Mouse (Mus musculus) stomach, postnatal 0 days (tissue): Measurements from ENCODE around the gene Lrch3.

Experiments
- CTCF ChIP-seq: IDR thresholded peaks from 2 replicates; pipeline ENCODE4 v1.5.1; 2016; ENCODE audit warnings: antibody characterized with exemption, low read depth, mild to moderate bottlenecking, moderate library complexity
- EP300 ChIP-seq: optimal IDR thresholded peaks from 2 replicates; pipeline ENCODE3; 2016; ENCODE audit warnings: antibody characterized with exemption

DNA sequence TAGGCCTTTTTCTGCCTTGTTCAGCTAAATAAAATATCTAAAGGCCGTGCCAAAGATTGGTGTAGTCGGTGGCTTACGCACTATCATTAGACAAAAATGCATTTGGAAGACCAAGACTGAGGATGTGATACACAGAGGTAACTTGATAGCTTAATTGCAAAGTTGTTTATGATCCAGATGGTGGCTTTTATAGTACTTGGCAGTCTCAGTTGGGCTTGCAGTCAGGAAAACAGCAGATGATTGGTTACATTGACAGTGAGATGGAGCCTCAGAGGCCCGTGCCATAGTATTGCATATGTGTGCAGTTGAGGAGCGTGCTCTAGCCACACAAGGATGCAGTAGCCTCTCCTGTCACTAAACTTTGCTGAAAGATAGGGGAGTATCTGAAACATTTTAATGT lies 28.8 kb downstream of the Lrch3 start:
- TF ChIP-seq CTCF = no peak
- TF ChIP-seq EP300 = no peak
